In the genomic region with DNA sequence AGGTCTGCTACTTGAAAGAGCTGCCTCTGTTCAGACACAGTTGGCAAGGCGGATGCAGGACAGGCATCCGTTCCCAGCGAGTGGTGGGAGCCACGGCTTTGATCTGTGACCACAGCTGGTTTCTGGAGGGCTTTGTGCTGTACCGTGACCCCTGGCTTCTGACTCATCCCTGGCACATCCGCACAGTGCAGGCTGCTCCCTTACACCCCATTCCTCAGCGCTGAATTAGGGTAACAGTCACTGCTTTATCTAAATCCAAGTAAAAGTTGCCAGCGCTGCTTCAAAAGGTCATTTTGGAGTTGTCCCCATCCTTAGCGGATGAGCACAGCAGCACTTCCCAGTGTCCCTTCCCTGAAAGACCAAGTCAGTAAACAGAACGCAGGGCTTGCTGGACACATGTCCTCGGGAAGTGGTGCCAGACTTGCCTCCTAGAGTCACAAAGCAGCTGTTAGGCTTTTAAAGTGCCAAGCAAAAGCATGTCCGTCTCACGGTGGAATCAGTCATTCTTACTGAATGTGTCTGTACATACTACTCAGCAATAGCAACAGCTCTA, we compare ENCODE assay signal across 9 mouse cellular contexts.
DNase-seq lines count a peak whose midpoint lies in the region; ATAC-seq and TF ChIP-seq lines count a peak whose summit lies in the region.
"Had no signal": no experiment of that assay in that cellular context is flagged by ENCODE, and none has a peak within 500 bp of the region (broad histone marks: within the 10 kb centered on the region; RNA-seq: fewer than 3 reads in every experiment).

No protein-coding gene starts in this region.

- DNase-seq in frontal cortex, postnatal 36 days (ENCODE audit: low spot score in 2 of 2): no peak
- DNase-seq in 3134 (ENCODE audit: extremely low read depth, insufficient read length, low spot score): peak; percentile 80
- peak; percentile 21 for DNase-seq in embryonic facial prominence, embryonic 10.5 days (ENCODE audit: low spot score)
- DNase-seq in hindbrain, postnatal 0 days (ENCODE audit: low spot score): peak; percentile 43
- DNase-seq in T-cell, adult 2 months (ENCODE audit: low spot score): no peak
- no peak for DNase-seq in frontal cortex, postnatal 25 days (ENCODE audit: low spot score in 2 of 2)

- no peaks in the 10 kb centered on the region for H3K9me3 ChIP-seq in embryonic facial prominence, embryonic 10.5 days
- H3K9me3 ChIP-seq in hindbrain, postnatal 0 days (ENCODE audit: low read length): no peaks in the 10 kb centered on the region

- no peak overlapping the region for H3K4me2 ChIP-seq in hindbrain, postnatal 0 days (ENCODE audit: low read depth, low read length)
- H3K4me2 ChIP-seq: embryonic facial prominence, embryonic 13.5 days had no signal

- H3K4me1 ChIP-seq in embryonic facial prominence, embryonic 10.5 days: 0 out of 2 replicates have a peak, but pooled peaks cover 9% of the 10 kb centered on the region
- peaks cover 5% of the 10 kb centered on the region; the same call in 1 of the 2 replicates for H3K4me1 ChIP-seq in hindbrain, postnatal 0 days (ENCODE audit: insufficient read depth, low read length)

- no peak overlapping the region for H3K4me3 ChIP-seq in embryonic facial prominence, embryonic 10.5 days
- no peak overlapping the region for H3K4me3 ChIP-seq in hindbrain, postnatal 0 days (ENCODE audit: low read length)
- H3K4me3 ChIP-seq: embryonic facial prominence, embryonic 13.5 days had no signal

- H3K27me3 ChIP-seq in embryonic facial prominence, embryonic 10.5 days (replicated peaks; ENCODE audit: low read depth, poor library complexity, severe bottlenecking): no peaks in the 10 kb centered on the region
- no peaks in the 10 kb centered on the region for H3K27me3 ChIP-seq in hindbrain, postnatal 0 days (ENCODE audit: insufficient read depth, low read length)
- H3K27me3 ChIP-seq: embryonic facial prominence, embryonic 13.5 days had no signal

- WGBS in embryonic facial prominence, embryonic 10.5 days: 69% methylated on average over 13 of the region's 13 CpGs
- WGBS in hindbrain, postnatal 0 days: 42% methylated on average over 13 of the region's 13 CpGs

- H3K27ac ChIP-seq in embryonic facial prominence, embryonic 10.5 days (replicated peaks): no peak overlapping the region
- H3K27ac ChIP-seq in hindbrain, postnatal 0 days: no peak overlapping the region
- H3K27ac ChIP-seq: embryonic facial prominence, embryonic 13.5 days had no signal

- peak; percentile 59 for ATAC-seq in frontal cortex, adult (ENCODE audit: low TSS enrichment)
- peak; percentile 72 for ATAC-seq in hindbrain, postnatal 0 days
- ATAC-seq in megakaryocyte progenitor cell, adult 5-6 weeks (replicated peaks; ENCODE audit: poor library complexity): no peak

- H3K36me3 ChIP-seq in embryonic facial prominence, embryonic 10.5 days (replicated peaks): no peaks in the 10 kb centered on the region
- H3K36me3 ChIP-seq in hindbrain, postnatal 0 days (ENCODE audit: insufficient read depth, low read length): no peaks in the 10 kb centered on the region
- H3K36me3 ChIP-seq: embryonic facial prominence, embryonic 13.5 days had no signal

- no peak overlapping the region for H3K9ac ChIP-seq in hindbrain, postnatal 0 days (replicated peaks; ENCODE audit: low read length)
- H3K9ac ChIP-seq: embryonic facial prominence, embryonic 13.5 days had no signal

- no peak for TF ChIP-seq CTCF in hindbrain, postnatal 0 days (IDR thresholded peaks at IDR 0.05; ENCODE audit: low read depth)

Comparison
In these comparisons a context has a peak if more than half of its experiments do, and no peak if none do; other contexts are left out.
1. DNase-seq: peak in 3134 (single experiment), embryonic facial prominence, embryonic 10.5 days (single experiment) and hindbrain, postnatal 0 days (single experiment); none in frontal cortex, postnatal 36 days (0 of 2), T-cell, adult 2 months (single experiment) and frontal cortex, postnatal 25 days (0 of 2).